Mouse (Mus musculus) cerebellum, adult 2 months (tissue): ENCODE measurements around the gene Tex13c3. TPM values are rescaled to one million over a fixed set of nuclear protein-coding genes. Genes with fewer than 3 reads are reported as not detected.
"Not testable (repeated sequence)": the region's sequence is repeated elsewhere in the genome, so short reads cannot be mapped to it uniquely, and the experiment has no call there.

Source experiments
- DNase-seq, 2 experiments: peaks; one replicate each; pipeline ENCODE4 v3.0.0; 2021
- H3K27ac ChIP-seq: fragments of 200-500 bp; 2 replicates; pipeline ENCODE4 v1.5.1; 2012; ENCODE audit warnings: low read length, control low read depth, inconsistent platforms; ENCODE audit not compliant: insufficient read depth
- H3K27me3 ChIP-seq: fragments of 200-500 bp; 2 replicates; pipeline ENCODE4 v1.6.1; 2012; ENCODE audit warnings: inconsistent platforms, mild to moderate bottlenecking, low read length, moderate library complexity; ENCODE audit not compliant: control insufficient read depth, insufficient read depth
- H3K4me1 ChIP-seq: fragments of 200-500 bp; 2 replicates; pipeline ENCODE4 v1.6.1; 2011; ENCODE audit warnings: low read length; ENCODE audit not compliant: control insufficient read depth, insufficient read depth
- H3K4me3 ChIP-seq: fragments of 200-500 bp; replicated peaks from 2 replicates; pipeline ENCODE3; 2011; ENCODE audit warnings: mild to moderate bottlenecking, low read depth, low read length, control low read depth; ENCODE audit not compliant: insufficient read depth
- CTCF ChIP-seq: fragments of 200-500 bp; IDR thresholded peaks from 2 replicates; pipeline ENCODE4 v1.5.1; 2011; ENCODE audit warnings: low read depth, mild to moderate bottlenecking, control low read depth, low read length, moderate library complexity, borderline replicate concordance; ENCODE audit not compliant: insufficient read depth
- POLR2A ChIP-seq: fragments of 200-500 bp; IDR thresholded peaks from 2 replicates; pipeline ENCODE4 v1.6.1; 2011; ENCODE audit warnings: low read length, control low read depth, borderline replicate concordance; ENCODE audit not compliant: insufficient read depth
- WGBS: fragments of 180-500 bp; shearing (Covaris S2); methylation state at CpG from one replicate; pipeline ENCODE4 v1.1.7; 2018; 5-methylcytosine and 5-hydroxymethylcytosine counted together
- polyA plus RNA-seq: library from polyadenylated mRNA; depleted of rRNA; stranded (reverse); fragments of >200 nt; gene quantifications from 2 replicates; pipeline ENCODE4 v1.2.3, GENCODE M21; 2012; rRNA removed

Gene Tex13c3
- not detected in 2 replicates for polyA plus RNA-seq

DNA sequence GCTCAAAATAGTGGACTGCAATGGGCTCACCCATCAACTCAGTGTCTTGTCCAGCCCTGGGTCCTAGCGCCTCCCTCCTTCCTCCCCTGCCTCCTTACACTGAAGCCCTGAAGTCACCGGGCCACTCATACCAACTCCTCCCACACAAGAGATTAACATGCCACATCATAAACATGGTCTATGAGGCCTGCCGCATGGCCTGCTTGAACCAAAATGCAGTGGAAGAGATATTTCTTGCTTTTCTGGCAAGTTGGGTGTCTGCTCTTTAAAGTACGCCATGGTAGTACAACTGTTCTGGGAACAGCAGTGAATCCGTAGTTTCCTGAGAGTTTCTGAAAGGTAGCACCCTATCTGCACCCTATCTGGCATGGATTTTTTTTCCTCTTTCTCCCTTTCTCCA, at the start of gene Tex13c3:
Tex13c3 (minus strand) TSS at position 101 of the 400 bp plus-strand sequence.
- not testable (repeated sequence) for DNase-seq, H3K27ac ChIP-seq, H3K4me3 ChIP-seq, H3K27me3 ChIP-seq, H3K4me1 ChIP-seq
- WGBS: 87% methylated on average over 5 of the region's 5 CpGs

DNA sequence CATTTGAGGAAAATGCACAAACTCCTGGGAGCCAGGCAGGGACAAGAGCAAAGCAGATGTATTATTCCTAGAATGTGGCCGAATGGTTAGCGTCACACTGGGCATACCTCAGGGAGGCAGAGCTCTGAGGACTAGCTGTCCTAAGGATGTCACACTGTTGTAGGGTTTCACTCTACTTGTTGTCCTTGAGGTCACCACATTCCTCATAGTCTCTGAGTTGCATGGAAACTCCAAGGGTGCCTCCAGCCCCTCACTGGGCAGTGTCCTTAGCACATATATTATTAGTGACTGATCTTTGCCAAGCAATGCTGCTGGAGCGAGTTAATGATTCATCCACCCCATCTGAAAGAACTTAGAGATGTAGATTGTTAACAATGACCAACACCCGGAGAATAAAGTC, 8.6 kb upstream of the Tex13c3 start:
- Histone ChIP-seq H3K27ac (no peak overlapping the region), H3K4me3 (no peak overlapping the region), H3K4me1 (no peaks in the 10 kb centered on the region), H3K27me3 (no peaks in the 10 kb centered on the region)
- no peak for TF ChIP-seq CTCF
- no peak for TF ChIP-seq POLR2A
- no peak for DNase-seq
- 83% methylated on average over 4 of the region's 4 CpGs for WGBS
